Mouse (Mus musculus): ENCODE data around the gene Cstf2t.
A peak's percentile ranks its signal among the peaks of the same experiment; 100 is the strongest.

Cstf2t gene

DNA sequence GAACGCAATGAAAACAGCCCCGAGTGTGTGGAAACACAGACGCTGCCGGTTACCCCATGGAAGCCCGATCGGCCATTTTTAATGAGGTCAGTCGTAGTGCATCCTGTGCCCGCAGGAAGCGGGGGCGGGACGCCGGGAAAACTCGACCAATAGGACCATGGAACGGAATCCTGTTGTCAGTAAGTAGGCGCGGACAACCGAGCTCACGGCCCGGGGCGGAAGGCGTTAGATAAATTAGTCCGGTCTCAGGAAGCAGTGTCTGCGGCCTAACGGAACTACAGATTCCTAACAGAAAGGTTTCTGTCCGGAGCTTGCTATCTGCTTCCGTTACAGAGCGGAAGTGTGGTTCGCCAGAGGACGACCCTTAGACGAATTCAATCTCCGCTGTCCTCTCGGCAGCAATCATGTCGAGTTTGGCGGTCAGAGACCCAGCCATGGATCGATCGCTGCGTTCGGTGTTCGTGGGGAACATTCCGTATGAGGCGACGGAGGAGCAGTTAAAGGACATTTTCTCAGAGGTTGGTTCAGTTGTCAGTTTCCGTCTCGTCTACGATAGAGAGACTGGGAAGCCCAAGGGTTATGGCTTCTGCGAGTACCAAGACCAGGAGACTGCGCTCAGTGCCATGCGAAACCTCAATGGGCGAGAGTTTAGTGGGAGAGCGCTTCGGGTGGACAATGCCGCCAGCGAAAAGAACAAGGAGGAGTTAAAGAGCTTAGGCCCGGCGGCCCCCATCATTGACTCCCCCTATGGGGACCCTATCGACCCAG lies at the start of gene Cstf2t:
TSS of gene Cstf2t (plus strand) at position 176 of the 768 bp plus-strand sequence.
- peak; percentile 99 for DNase-seq (ENCODE audit: low spot score)

GRCm38 (mm10) chr19:31038951-31039350 lies 43.7 kb upstream of the Cstf2t start:
- peak; percentile 56 for DNase-seq (ENCODE audit: low spot score)

DNA sequence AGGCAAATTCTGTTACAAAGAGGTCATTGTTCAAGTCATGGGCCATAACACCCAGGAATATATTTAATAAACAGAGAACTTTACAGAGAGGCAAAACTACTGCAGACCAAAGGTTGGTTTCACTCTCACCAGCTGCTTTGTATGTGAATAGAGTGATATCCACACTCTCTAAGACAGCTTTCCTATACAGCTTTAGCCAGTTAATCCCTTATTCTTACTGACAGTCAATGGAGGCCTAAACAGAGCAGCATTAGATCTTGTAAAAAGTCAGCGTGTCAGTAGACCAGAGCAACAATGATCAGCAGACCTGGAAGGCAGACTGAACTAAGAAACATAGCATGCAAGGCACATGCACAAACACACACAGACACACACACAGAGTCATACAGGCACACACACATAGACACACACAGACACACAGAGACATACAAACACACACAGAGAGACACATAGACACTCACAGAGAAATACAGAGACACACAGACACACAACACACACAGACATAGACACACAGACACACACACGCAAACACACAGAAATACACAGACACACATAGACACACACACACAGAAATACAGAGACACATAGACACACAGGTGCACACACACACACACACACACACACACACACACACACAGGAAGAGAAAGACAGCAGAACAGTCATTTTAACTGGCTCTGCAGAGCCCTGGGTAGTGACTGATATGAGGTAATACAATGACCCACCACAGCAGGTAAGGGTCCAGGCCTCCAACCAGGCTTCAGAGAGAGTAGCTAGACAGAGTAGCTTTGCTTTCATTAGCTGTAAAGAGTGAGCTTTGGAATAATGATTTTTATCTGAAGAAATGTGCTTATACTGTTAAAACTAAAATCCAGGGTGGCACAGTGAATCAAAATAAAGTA lies 41.4 kb upstream of the Cstf2t start:
- DNase-seq (ENCODE audit: low spot score) = no peak

DNA sequence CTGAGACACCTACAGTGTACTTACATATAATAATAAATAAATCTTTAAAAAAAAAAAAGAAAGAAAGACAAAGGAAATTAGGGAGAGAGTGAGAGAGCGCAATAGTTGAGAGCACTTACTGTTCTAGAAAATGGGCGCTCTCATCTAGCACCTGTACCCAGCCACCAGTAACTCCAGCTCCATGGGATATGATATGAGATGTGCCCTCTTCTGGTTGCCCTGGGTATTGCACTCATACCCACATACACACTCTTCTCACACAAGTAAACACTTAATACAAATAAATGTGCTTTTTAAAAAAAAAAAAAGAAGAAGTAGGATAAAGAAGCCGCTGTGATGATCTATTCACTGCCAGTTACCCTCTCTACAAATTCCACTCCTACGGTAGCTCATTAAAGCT lies 36.0 kb upstream of the Cstf2t start:
- no peak for DNase-seq (ENCODE audit: low spot score)

- no peak for DNase-seq (ENCODE audit: low spot score)
Observed at GRCm38 (mm10) chr19:31064740-31065139, 17.9 kb upstream of the Cstf2t start.

- DNase-seq (ENCODE audit: low spot score) = no peak
Observed at GRCm38 (mm10) chr19:31065206-31065781, 17.3 kb upstream of the Cstf2t start.

GRCm38 (mm10) chr19:31073959-31074716 lies 8.5 kb upstream of the Cstf2t start:
- peak; percentile 31 for DNase-seq (ENCODE audit: low spot score)

- no peak for DNase-seq (ENCODE audit: low spot score)
Observed at GRCm38 (mm10) chr19:31074717-31075063, 7.9 kb upstream of the Cstf2t start.

- DNase-seq (ENCODE audit: low spot score) = no peak
Observed at GRCm38 (mm10) chr19:31076106-31076505, 6.5 kb upstream of the Cstf2t start.

DNA sequence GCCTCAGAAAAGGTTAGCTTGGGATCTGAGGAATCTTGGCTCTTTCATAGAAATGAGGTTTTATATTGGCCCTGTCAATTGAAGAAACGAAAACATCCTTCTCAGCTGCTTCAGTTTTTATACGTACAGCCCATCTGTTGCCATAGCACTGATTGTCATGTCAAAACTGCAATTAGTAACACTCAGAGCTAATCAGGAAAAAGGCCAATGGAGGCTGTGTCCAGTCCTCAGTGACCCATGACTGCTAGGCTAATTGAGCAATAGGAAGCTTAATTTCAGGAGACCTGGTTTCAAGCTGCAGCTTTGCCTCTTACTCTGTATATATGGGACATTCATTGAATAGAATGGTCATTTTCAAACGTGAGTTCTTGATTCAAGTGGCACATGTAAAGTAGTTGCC lies 4.4 kb upstream of the Cstf2t start:
- DNase-seq (ENCODE audit: low spot score) = peak; percentile 79

GRCm38 (mm10) chr19:31082226-31082625 lies 411 bp upstream of the Cstf2t start:
- no peak for DNase-seq (ENCODE audit: low spot score)

DNA sequence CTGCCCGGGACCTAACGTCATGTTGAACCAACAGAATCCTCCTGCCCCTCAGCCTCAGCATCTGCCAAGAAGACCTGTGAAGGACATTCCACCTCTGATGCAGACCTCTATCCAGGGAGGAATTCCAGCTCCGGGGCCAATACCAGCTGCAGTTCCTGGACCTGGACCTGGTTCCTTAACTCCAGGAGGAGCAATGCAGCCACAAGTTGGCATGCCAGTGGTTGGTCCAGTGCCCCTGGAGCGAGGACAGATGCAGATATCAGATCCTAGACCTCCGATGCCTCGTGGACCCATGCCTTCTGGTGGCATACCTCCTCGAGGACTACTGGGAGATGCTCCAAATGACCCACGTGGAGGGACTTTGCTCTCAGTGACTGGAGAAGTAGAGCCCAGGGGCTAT lies 1.1 kb downstream of the Cstf2t start:
- DNase-seq (ENCODE audit: low spot score) = no peak

GRCm38 (mm10) chr19:31097857-31098256 lies 15.2 kb downstream of the Cstf2t start:
- no peak for DNase-seq (ENCODE audit: low spot score)

DNA sequence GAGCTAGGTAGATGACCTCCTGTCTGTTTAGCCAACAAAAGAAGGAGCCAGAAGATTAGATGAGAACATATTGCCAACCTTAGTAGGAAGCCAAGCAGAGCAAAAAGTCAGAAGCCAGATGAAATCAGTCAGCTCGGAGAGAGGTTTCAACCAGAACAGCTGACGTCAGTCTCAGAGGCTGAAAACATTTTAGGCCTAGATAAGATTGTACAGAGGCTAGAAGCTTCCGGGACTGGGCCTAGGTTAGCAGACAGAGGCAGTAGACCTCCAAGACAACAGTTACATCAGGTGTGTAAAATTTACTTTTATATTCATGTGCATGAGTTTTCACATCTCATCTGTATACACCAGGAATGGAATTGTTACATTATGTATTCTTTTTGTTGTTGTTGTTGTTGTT lies 16.7 kb downstream of the Cstf2t start:
- DNase-seq (ENCODE audit: low spot score) = no peak

DNA sequence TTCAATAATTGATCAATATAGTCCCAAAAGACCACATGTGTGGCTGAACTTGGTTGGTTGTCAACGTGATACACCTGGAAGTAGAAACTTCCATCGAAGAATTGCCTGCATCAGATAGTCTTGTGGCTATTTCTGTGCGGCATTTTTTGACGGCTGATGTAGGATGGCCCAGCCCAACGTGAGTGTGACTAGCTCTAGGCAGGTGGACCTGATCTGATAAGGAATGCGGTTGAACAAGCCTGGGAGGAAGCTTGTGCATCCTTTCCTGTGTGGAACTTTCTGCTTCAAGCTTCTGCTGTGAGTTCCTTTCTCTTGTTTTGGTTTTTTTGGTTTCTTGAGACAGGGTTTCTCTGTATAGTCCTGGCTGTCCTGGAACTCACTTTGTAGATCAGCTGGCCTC lies 22.1 kb downstream of the Cstf2t start:
- DNase-seq (ENCODE audit: low spot score) = no peak

GRCm38 (mm10) chr19:31106036-31106435 lies 23.4 kb downstream of the Cstf2t start:
- DNase-seq (ENCODE audit: low spot score) = no peak

GRCm38 (mm10) chr19:31106835-31107554 lies 24.4 kb downstream of the Cstf2t start:
- no peak for DNase-seq (ENCODE audit: low spot score)

GRCm38 (mm10) chr19:31114690-31115089 lies 32.1 kb downstream of the Cstf2t start:
- DNase-seq (ENCODE audit: low spot score) = peak; percentile 46

DNA sequence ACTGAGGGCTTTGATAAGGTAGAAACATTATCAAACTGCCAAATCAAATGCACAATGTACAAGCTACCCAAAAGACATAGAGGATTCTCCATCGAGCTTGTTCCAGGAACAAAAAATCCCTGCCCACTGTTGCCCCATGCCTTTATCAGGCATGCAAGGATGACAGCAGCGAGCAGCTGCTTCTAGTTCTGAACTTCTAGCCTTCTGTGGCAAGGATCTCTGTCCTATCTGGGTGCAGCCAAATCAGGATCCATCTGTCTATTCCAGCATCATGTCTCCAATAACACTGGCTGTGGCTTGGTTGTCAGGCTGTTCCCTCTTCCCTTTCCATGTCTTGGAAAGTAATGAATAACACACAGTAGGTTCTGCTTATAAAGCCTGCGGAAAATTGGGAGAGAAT lies 42.0 kb downstream of the Cstf2t start:
- DNase-seq (ENCODE audit: low spot score) = no peak

GRCm38 (mm10) chr19:31132614-31133013 lies 50.0 kb downstream of the Cstf2t start:
- DNase-seq (ENCODE audit: low spot score) = no peak

- DNase-seq (ENCODE audit: low spot score) = no peak
Observed at GRCm38 (mm10) chr19:31136316-31136715, 53.7 kb downstream of the Cstf2t start.
